Mouse (Mus musculus): ENCODE data around the gene Ccdc80.

Gene Ccdc80

GRCm38 (mm10) chr16:45117200-45117599 lies 24.0 kb downstream of the Ccdc80 start:
- no peak for DNase-seq (ENCODE audit: inconsistent ontology term)

- DNase-seq (ENCODE audit: inconsistent ontology term): no peak
Measured at GRCm38 (mm10) chr16:45118760-45119159, 25.6 kb downstream of the Ccdc80 start.

GRCm38 (mm10) chr16:45120844-45121425 lies 27.7 kb downstream of the Ccdc80 start:
- DNase-seq (ENCODE audit: inconsistent ontology term): peak; percentile 44

GRCm38 (mm10) chr16:45122571-45122970 lies 29.4 kb downstream of the Ccdc80 start:
- DNase-seq (ENCODE audit: inconsistent ontology term): no peak

- DNase-seq (ENCODE audit: inconsistent ontology term): peak; percentile 60
Measured at GRCm38 (mm10) chr16:45124230-45125203, 31.3 kb downstream of the Ccdc80 start.

- DNase-seq (ENCODE audit: inconsistent ontology term): no peak
Measured at GRCm38 (mm10) chr16:45127936-45128710, 34.9 kb downstream of the Ccdc80 start.

- peak; percentile 66 for DNase-seq (ENCODE audit: inconsistent ontology term)
Measured at GRCm38 (mm10) chr16:45141711-45142110, 48.5 kb downstream of the Ccdc80 start.

GRCm38 (mm10) chr16:45142565-45142964 lies 49.4 kb downstream of the Ccdc80 start:
- DNase-seq (ENCODE audit: inconsistent ontology term): no peak

GRCm38 (mm10) chr16:45145119-45145518 lies 51.9 kb downstream of the Ccdc80 start:
- DNase-seq (ENCODE audit: inconsistent ontology term): no peak

- no peak for DNase-seq (ENCODE audit: inconsistent ontology term)
Measured at GRCm38 (mm10) chr16:45148488-45149082, 55.4 kb downstream of the Ccdc80 start.

GRCm38 (mm10) chr16:45154741-45155250 lies 61.6 kb downstream of the Ccdc80 start:
- DNase-seq (ENCODE audit: inconsistent ontology term): no peak

- DNase-seq (ENCODE audit: inconsistent ontology term): peak; percentile 79
Measured at GRCm38 (mm10) chr16:45158136-45158521, 64.9 kb downstream of the Ccdc80 start.

GRCm38 (mm10) chr16:45158522-45159388 lies 65.6 kb downstream of the Ccdc80 start, which contains the start of the genes Slc35a5 and Atg3:
TSS of gene Slc35a5 (minus strand) at chr16:45158706.
TSS of gene Atg3 (plus strand) at chr16:45158785.
- peak; percentile 99 for DNase-seq (ENCODE audit: inconsistent ontology term)

- no peak for DNase-seq (ENCODE audit: inconsistent ontology term)
Measured at GRCm38 (mm10) chr16:45159389-45159716, 66.2 kb downstream of the Ccdc80 start.

Measured in Muller cell, postnatal 12 days (primary cell).